Mouse (Mus musculus) limb, embryonic 13.5 days (tissue): ENCODE measurements around the gene Fibin. TPM values are rescaled to one million over a fixed set of nuclear protein-coding genes. Genes with fewer than 3 reads are reported as not detected.

Experiments
- polyA plus RNA-seq: library from polyadenylated mRNA; unstranded; fragments of >200 nt; fragmentation: Nextera tagmentation; extraction: Ambion mirVana; gene quantifications from 2 replicates; pipeline ENCODE4 v1.2.1, GENCODE M21; 2015

The Fibin gene
- polyA plus RNA-seq, 1 experiment from 2014 or later = 146 TPM

Other genes with a start within 250 kb of the Fibin start
- gene Bbox1, start 48.6 kb downstream of the Fibin start, polyA plus RNA-seq = 0.38 and 0.45 TPM in 2 replicates
- 0.05 TPM in 1 of 2 replicates, not detected in the other for gene Slc5a12, start 234.1 kb upstream of the Fibin start, polyA plus RNA-seq